Mouse (Mus musculus) hindbrain, embryonic 12.5 days (tissue): Measurements from ENCODE around the gene Ak5. TPM values are rescaled to one million over a fixed set of nuclear protein-coding genes. Genes with fewer than 3 reads are reported as not detected.
A peak's percentile ranks its signal among the peaks of the same experiment; 100 is the strongest.

Source experiments
- ATAC-seq: fragments of 200-750 bp; cut with Nextera tagmentation; 2 replicates; pipeline ENCODE4 v1.8.0; 2017; ENCODE audit warnings: moderate TSS enrichment; ENCODE audit not compliant: low FRiP score
- H3K27ac ChIP-seq: fragments of 300-500 bp; sonication (generic); 2 replicates; pipeline ENCODE4 v1.5.1; 2016; ENCODE audit warnings: mild to moderate bottlenecking
- H3K27me3 ChIP-seq: fragments of 300-500 bp; sonication (generic); 2 replicates; pipeline ENCODE4 v1.6.1; 2016; ENCODE audit warnings: mild to moderate bottlenecking
- H3K36me3 ChIP-seq: fragments of 300-500 bp; sonication (generic); 2 replicates; pipeline ENCODE4 v1.6.1; 2016; ENCODE audit warnings: mild to moderate bottlenecking
- H3K4me1 ChIP-seq: fragments of 300-500 bp; sonication (generic); 2 replicates; pipeline ENCODE4 v1.6.1; 2016
- H3K4me2 ChIP-seq: fragments of 300-500 bp; sonication (generic); replicated peaks from 2 replicates; pipeline ENCODE4 v1.6.1; 2016; ENCODE audit warnings: mild to moderate bottlenecking
- H3K4me3 ChIP-seq: fragments of 300-500 bp; sonication (generic); 2 replicates; pipeline ENCODE4 v1.5.1; 2016; ENCODE audit warnings: mild to moderate bottlenecking
- H3K9ac ChIP-seq: fragments of 300-500 bp; sonication (generic); 2 replicates; pipeline ENCODE4 v1.6.1; 2016; ENCODE audit warnings: mild to moderate bottlenecking, moderate library complexity
- H3K9me3 ChIP-seq: fragments of 300-500 bp; sonication (generic); replicated peaks from 2 replicates; pipeline ENCODE4 v1.6.1; 2016; ENCODE audit warnings: mild to moderate bottlenecking
- WGBS: fragments of 180-500 bp; shearing (Covaris S2); methylation state at CpG from one replicate; pipeline ENCODE4 v1.1.7; 2016; 5-methylcytosine and 5-hydroxymethylcytosine counted together
- polyA plus RNA-seq: library from polyadenylated mRNA; unstranded; fragments of >200 nt; fragmentation: Nextera tagmentation; extraction: Ambion mirVana; gene quantifications from 2 replicates; pipeline ENCODE4 v1.2.1, GENCODE M21; 2016

Gene Ak5
- polyA plus RNA-seq, 1 experiment from 2014 or later, result 2.1 TPM

DNA sequence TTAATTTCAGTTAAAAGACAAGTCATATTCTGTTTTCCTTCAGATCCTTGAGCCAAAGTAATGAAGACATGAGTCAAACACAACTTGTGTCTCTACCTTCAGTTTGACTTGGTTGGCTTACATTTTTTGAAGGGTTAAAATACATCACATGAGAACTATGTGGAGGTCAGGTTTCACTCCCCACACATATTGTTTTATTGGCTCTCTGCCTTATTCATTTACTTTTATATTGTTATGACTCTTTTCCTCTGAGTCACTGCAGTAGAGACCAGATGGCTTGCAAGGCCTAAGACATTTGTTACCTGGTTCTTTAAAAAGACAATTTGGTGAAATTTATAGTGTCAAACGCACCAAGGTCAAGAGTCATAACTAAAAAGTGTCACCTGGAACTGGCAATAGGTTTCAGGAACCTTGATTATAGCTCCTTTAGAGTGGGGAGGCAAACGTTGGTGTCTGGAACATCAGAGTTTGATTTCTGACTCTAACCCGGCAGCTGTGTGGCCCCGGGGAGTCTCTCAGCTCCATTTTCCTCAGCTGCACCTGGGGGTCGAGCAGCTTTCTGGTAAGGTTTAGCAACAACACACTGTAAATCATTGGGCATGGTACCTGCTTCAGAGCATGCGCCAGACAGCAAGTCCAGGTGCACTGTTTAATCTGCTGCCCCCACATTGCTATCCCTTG lies 145.4 kb downstream of the Ak5 start:
- Histone ChIP-seq H3K4me2 (no peak overlapping the region), H3K4me3 (no peak overlapping the region), H3K4me1 (no peaks in the 10 kb centered on the region), H3K27ac (no peak overlapping the region), H3K27me3 (no peaks in the 10 kb centered on the region), H3K9me3 (no peaks in the 10 kb centered on the region), H3K36me3 (no peaks in the 10 kb centered on the region), H3K9ac (no peak overlapping the region)
- ATAC-seq, result no peak
- 81% methylated on average over 6 of the region's 6 CpGs for WGBS

DNA sequence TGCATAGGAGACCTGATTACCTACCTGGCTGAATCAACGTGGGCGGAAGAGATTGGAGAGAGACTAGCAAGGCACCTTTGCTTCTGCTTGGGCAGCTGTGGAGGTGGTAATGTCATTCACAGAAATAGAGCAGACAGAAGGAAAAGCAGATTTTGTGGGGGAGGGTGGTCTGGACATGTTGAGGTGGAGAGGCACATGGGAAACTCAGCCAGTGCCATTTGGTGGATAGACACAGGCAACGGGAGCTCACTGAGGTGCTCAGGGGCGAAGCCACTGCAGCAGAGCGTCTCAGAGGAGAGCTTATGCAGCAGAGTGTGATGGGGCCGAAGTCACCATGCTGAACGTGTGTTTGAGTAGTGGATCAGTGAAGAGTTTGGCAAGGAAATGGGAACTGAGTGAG lies 147.1 kb downstream of the Ak5 start:
- no peak for ATAC-seq
- no peak overlapping the region for H3K9ac ChIP-seq
- peaks cover 3% of the 10 kb centered on the region; the same call in 1 of the 2 replicates for H3K4me1 ChIP-seq
- H3K27me3 ChIP-seq, result no peaks in the 10 kb centered on the region
- 86% methylated on average over 7 of the region's 7 CpGs for WGBS
- H3K4me3 ChIP-seq, result no peak overlapping the region
- H3K4me2 ChIP-seq, result no peak overlapping the region
- no peaks in the 10 kb centered on the region for H3K9me3 ChIP-seq
- no peak overlapping the region for H3K27ac ChIP-seq
- no peaks in the 10 kb centered on the region for H3K36me3 ChIP-seq

DNA sequence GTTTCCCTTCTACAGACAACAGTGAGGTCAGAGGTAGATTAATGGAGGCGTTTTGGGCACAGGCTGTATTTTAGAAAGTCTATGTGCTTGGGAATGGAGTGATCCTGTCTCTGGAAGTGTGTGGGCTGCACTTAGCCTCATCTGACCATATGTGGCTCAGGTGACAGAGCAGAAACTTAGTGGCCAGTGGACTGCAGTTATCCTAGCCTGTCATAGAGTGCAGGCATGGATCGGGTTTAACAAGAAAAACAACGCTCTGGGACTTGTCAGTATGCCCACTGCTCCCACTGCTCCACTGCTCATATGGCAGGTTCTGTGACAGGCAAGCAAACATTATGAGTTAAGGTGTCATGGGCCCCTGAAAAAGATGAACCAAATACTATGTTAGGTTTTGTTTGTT lies 148.1 kb downstream of the Ak5 start:
- no peak for ATAC-seq
- WGBS, result 78% methylated on average over 3 of the region's 3 CpGs

DNA sequence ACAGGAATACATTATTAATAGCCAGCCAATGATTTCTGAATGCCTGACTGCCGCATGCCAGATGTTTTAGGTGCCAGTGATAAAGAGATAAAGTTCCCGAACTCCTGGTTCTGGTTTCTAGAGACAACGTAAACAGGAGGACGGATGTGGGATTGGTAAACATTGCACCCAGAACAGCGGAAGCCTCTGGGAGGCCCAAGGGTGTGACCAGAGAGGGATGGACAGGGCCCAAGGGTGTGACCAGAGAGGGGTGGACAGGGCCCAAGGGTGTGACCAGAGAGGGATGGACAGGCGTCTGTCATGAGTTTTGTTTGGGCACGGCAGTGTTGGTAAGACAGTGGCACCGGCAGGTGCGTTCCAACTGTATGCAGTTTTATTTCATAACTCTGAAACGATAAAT lies 148.6 kb downstream of the Ak5 start:
- no peak for ATAC-seq
- Histone ChIP-seq H3K4me1 (peaks cover 9% of the 10 kb centered on the region; the same call in 1 of the 2 replicates), H3K9me3 (no peaks in the 10 kb centered on the region), H3K4me2 (no peak overlapping the region), H3K27me3 (no peaks in the 10 kb centered on the region), H3K27ac (no peak overlapping the region), H3K9ac (no peak overlapping the region), H3K36me3 (no peaks in the 10 kb centered on the region), H3K4me3 (no peak overlapping the region)
- WGBS, result 90% methylated on average over 10 of the region's 10 CpGs

More for the DNA sequence above, 148.1 kb downstream of the Ak5 start:
- Histone ChIP-seq H3K9me3 (no peaks in the 10 kb centered on the region), H3K36me3 (no peaks in the 10 kb centered on the region), H3K4me1 (peaks cover 6% of the 10 kb centered on the region; the same call in 1 of the 2 replicates), H3K4me2 (no peak overlapping the region), H3K9ac (no peak overlapping the region), H3K4me3 (no peak overlapping the region), H3K27ac (no peak overlapping the region), H3K27me3 (no peaks in the 10 kb centered on the region)

DNA sequence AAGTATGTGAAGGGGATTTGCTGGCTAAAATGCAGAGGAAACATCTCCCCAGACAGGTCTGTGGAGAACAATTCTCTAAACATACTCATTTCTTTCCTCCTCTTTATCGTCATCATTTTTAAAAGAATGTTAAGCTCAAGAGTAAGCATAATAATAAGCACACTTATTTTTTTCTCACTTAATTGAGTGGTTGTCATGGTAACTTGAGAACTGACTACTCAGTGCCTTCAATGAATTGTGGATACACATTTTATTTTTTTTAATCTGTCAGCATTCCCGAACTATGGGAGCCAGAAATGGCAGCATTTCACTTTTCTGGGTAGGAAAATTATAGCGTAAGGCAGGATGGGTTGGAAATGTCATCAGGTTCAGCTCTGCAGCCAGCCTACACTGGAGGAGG lies 151.6 kb downstream of the Ak5 start:
- 85% methylated on average over 3 of the region's 3 CpGs for WGBS

DNA sequence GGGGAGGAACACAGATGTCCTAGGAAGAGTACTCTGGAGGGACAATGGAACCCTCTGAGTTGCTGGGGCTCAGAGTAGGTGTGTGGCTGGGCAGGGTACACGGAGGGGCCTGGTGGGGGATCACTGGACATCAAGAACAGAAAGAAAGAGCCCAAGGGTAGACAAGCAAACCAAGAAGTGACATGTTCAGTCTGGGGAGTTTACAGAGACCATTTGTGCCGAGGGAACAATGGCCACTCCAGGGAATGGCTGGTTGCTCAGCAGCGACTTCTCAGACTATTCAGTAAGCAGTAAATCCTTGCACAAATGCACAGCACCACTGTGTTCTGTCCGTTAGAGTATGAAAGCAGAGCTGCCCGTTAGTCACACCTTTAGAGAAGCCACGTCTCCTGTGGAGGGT lies 152.2 kb downstream of the Ak5 start:
- Histone ChIP-seq H3K4me3 (no peak overlapping the region), H3K4me1 (peaks cover 9% of the 10 kb centered on the region; the same call in 1 of the 2 replicates), H3K4me2 (no peak overlapping the region), H3K27me3 (no peaks in the 10 kb centered on the region), H3K9me3 (no peaks in the 10 kb centered on the region), H3K9ac (no peak overlapping the region), H3K36me3 (no peaks in the 10 kb centered on the region), H3K27ac (no peak overlapping the region)
- no peak for ATAC-seq
- 48% methylated on average over 6 of the region's 6 CpGs for whole genome bisulfite sequencing

More for the DNA sequence above, 151.6 kb downstream of the Ak5 start:
- H3K4me2 ChIP-seq, result no peak overlapping the region
- no peak overlapping the region for H3K27ac ChIP-seq
- H3K36me3 ChIP-seq, result no peaks in the 10 kb centered on the region
- no peaks in the 10 kb centered on the region for H3K9me3 ChIP-seq
- no peak overlapping the region for H3K4me3 ChIP-seq
- H3K4me1 ChIP-seq, result peaks cover 9% of the 10 kb centered on the region; the same call in 1 of the 2 replicates
- H3K9ac ChIP-seq, result no peak overlapping the region
- no peaks in the 10 kb centered on the region for H3K27me3 ChIP-seq
- no peak for ATAC-seq

DNA sequence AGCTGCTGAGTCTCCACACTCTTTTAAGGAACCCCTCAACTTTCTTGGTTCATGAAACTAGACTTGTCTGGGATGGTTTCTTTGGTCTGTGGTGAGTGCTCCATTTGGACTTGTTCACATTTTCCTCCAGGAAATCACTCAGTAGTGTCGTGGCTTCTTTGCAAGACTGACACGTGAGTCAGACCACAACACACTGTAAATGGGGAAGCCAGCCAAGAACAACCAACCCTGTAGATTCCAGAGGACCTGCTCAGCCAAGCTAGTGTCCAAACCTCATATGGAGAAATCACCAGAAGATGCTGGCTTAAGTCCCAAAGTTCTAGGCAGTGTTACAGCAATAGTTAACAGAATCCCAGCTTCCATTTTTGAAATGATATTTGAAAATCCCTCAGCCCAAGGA lies 155.6 kb downstream of the Ak5 start:
- no peak for ATAC-seq

DNA sequence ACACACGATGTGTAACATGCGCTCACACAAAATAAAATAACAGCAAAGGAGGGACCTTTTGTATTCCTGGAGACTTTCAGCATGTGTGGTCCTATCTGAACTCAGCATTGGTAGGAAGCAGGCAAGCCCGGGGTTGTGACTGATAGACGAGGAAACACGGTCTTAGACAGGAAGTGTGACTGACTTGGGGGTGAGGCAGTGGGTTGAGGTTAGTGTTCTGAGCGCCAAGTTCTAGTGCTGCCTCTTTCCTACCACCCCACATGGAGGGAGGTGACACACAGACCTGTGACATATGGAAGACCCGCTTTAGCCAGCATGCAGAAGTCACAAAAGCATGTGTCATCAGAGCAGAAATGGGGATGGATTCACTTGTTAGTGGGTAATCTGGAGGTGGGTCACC lies 158.9 kb downstream of the Ak5 start:
- Histone ChIP-seq H3K36me3 (no peaks in the 10 kb centered on the region), H3K9me3 (no peaks in the 10 kb centered on the region), H3K4me1 (peaks cover 11% of the 10 kb centered on the region), H3K4me2 (no peak overlapping the region), H3K27ac (no peak overlapping the region), H3K9ac (no peak overlapping the region), H3K27me3 (no peaks in the 10 kb centered on the region), H3K4me3 (no peak overlapping the region)
- no peak for ATAC-seq
- WGBS, result 84% methylated on average over 7 of the region's 7 CpGs

More for the DNA sequence above, 155.6 kb downstream of the Ak5 start:
- H3K4me2 ChIP-seq, result no peak overlapping the region
- no peak overlapping the region for H3K9ac ChIP-seq
- H3K36me3 ChIP-seq, result no peaks in the 10 kb centered on the region
- no peak overlapping the region for H3K27ac ChIP-seq
- H3K4me3 ChIP-seq, result no peak overlapping the region
- H3K9me3 ChIP-seq, result no peaks in the 10 kb centered on the region
- peaks cover 20% of the 10 kb centered on the region for H3K4me1 ChIP-seq
- WGBS, result 75% methylated on average over 2 of the region's 2 CpGs
- H3K27me3 ChIP-seq, result no peaks in the 10 kb centered on the region

DNA sequence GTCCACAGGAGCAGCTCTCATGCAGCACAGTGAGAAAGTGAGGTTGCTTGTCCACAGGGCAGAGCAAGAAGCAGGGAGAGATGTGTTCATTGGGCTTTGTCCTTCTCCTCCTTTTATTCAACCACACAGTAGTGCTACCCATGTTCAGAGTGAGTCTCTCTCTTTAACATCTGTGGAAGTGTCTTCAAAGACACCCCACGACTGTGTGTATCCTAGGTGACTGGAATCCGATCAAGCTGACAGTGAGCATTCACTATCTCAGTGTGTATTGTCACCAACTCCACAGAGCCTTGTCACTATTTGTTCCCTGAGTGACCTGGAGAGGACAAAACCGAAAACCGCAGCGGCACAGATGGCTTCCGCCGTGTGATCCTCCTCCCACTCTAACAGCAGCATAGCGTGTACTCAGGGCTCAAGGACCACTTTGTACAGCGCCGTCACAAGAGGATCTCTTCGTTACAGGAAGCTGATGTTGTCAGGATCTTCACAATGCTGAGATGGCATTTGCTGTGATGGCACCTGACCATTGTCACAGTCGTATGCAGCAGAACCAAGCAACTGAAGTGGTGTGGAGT lies 159.7 kb downstream of the Ak5 start:
- H3K9me3 ChIP-seq, result no peaks in the 10 kb centered on the region
- H3K4me2 ChIP-seq, result peak overlapping the region; percentile 22; the same call in 1 of the 2 replicates
- no peaks in the 10 kb centered on the region for H3K36me3 ChIP-seq
- H3K4me3 ChIP-seq, result no peak overlapping the region
- no peaks in the 10 kb centered on the region for H3K27me3 ChIP-seq
- no peak overlapping the region for H3K9ac ChIP-seq
- H3K4me1 ChIP-seq, result peaks cover 11% of the 10 kb centered on the region
- peak; percentile 19; the same call in 1 of the 2 replicates for ATAC-seq
- no peak overlapping the region for H3K27ac ChIP-seq
- WGBS, result 44% methylated on average over 12 of the region's 12 CpGs

DNA sequence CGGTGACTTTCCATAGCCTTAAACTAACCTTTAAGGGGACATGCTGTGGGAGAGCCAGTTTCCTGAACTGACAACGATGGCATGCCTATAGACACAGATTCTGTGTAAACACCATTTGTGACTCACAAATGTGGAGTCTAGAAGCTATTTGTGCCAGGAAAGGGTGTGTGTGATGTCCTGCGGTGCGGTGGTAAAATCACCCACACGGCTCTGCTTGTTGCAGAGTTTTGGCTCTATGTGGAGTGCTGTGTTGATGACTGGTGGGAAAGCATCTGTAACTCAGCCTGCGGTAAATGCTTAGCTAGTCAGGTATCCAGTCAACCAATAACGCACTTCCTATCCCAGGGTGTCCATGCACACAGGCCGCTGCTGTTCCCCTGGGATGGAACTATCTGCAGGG lies 160.3 kb downstream of the Ak5 start:
- H3K36me3 ChIP-seq, result no peaks in the 10 kb centered on the region
- H3K4me2 ChIP-seq, result no peak overlapping the region
- peaks cover 11% of the 10 kb centered on the region for H3K4me1 ChIP-seq
- H3K9me3 ChIP-seq, result no peaks in the 10 kb centered on the region
- no peaks in the 10 kb centered on the region for H3K27me3 ChIP-seq
- 0 out of 2 replicates have a peak overlapping the region, but pooled peaks have one; percentile 7 for H3K27ac ChIP-seq
- ATAC-seq, result no peak
- 68% methylated on average over 8 of the region's 8 CpGs for WGBS
- no peak overlapping the region for H3K4me3 ChIP-seq
- no peak overlapping the region for H3K9ac ChIP-seq

DNA sequence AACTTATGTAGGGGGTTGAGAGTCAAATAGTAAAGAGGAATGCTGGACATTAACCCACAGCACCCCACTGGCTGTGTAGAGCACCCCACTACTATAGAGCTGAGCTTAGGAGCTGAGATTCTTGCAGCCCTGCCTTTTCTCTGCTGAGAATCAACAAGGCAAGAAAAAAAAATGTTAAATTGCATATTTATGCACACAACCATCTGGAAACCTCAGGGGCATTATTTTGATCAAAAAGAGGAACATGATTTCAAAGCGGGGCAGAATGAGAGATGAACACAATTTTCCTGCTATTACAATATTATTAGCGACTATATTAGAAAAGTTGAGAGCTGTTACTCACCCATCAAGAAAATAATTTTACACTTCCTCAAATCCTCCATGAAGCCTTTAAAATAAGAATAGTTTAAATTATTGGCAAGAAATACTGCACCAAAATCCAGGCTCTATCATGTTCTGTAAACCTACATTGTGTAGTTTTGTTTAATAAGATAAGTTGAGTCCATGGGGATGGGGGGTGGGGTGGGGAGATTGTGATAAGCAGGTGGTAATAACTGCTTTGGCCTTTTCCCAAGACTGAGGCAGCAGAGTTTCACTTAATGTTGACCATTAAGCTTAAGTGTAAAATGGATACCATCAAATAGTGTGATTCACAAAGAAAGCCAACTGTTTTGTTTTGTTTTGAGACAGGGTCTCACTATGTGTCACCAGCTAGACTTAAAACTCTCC lies 169.0 kb downstream of the Ak5 start:
- Histone ChIP-seq H3K4me2 (no peak overlapping the region), H3K4me3 (no peak overlapping the region), H3K9me3 (no peaks in the 10 kb centered on the region), H3K4me1 (peaks cover 18% of the 10 kb centered on the region), H3K27me3 (no peaks in the 10 kb centered on the region), H3K36me3 (no peaks in the 10 kb centered on the region), H3K27ac (no peak overlapping the region), H3K9ac (no peak overlapping the region)
- WGBS, result 85% methylated on average over 2 of the region's 2 CpGs
- ATAC-seq, result no peak

DNA sequence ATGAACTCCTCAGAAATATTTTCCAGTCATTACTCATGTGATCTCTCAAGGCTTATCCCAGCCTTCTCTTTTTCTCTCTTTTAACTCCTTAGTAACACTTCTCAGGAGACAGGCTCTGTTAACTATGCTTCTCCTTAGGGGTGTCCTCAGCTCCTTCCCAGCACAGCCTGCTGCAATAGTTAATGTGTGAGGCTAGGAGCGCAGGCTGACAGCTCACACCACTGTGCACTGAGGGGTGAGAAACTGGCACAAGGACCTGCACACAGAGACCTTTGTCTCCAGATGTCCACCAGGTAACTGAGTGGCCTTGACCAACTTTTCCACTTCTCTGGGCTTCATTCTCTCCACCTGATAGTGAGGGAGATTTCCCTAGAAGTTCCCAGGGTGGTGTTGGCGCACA lies 170.3 kb downstream of the Ak5 start:
- Histone ChIP-seq H3K9ac (no peak overlapping the region), H3K4me1 (peaks cover 18% of the 10 kb centered on the region), H3K36me3 (no peaks in the 10 kb centered on the region), H3K9me3 (no peaks in the 10 kb centered on the region), H3K4me2 (no peak overlapping the region), H3K27me3 (no peaks in the 10 kb centered on the region), H3K4me3 (no peak overlapping the region), H3K27ac (no peak overlapping the region)
- ATAC-seq, result no peak
- WGBS, result 85% methylated on average over 2 of the region's 2 CpGs
